Mouse (Mus musculus): ENCODE measurements around the gene Epha1. TPM values are rescaled to one million over a fixed set of nuclear protein-coding genes. Genes with fewer than 3 reads are reported as not detected.
A peak's percentile ranks its signal among the peaks of the same experiment; 100 is the strongest.

Gene Epha1
- polyA plus RNA-seq, 1 experiment from 2014 or later = 2.6 TPM

DNA sequence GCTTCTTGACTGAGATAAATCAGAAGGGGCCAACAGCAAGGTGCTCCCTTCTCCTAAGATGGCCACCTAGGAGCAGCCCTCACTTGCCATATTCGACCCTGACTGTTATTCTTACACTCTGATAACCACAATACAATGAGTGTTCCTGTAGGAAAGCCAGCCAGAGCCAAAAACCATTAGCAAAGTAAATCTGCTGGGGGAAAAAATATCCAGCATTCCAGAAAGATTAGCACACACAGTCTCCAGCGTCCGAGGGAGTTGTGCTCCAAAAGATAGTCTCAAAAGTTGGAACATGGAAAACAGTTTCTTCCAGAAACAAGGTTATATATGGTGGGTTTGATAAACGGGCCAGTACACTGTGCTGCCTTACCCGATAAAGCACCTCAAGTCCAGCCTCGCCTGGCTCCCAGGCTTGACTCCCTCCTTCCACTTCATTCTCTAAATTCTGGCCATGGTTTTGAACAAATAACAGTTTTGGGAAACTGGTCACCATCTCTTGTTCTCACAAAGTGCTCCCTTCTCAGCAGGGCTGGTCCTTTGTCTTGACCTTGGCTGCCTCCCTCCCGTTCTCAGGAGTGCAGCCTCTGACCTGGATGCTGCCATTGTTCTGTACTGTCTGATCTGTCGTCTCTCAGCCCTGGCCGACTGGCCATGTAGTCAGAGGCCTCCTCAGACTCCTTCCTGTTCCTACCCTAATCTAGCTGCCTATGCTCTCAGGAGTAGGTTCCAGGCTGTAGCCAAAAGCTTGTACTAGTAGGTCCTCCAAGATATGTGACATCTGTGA lies 13.5 kb downstream of the Epha1 start:
- Histone ChIP-seq H3K4me2 (no peak overlapping the region), H3K27ac (no peak overlapping the region), H3K9ac (no peak overlapping the region), H3K4me1 (peaks cover 17% of the 10 kb centered on the region), H3K27me3 (replicated peaks) (no peaks in the 10 kb centered on the region), H3K9me3 (replicated peaks) (no peaks in the 10 kb centered on the region), H3K36me3 (peaks cover 61% of the 10 kb centered on the region), H3K4me3 (no peak overlapping the region)
- no peak for ATAC-seq
- 65% methylated on average over 9 of the region's 9 CpGs for WGBS (ENCODE audit: insufficient replicate concordance)

DNA sequence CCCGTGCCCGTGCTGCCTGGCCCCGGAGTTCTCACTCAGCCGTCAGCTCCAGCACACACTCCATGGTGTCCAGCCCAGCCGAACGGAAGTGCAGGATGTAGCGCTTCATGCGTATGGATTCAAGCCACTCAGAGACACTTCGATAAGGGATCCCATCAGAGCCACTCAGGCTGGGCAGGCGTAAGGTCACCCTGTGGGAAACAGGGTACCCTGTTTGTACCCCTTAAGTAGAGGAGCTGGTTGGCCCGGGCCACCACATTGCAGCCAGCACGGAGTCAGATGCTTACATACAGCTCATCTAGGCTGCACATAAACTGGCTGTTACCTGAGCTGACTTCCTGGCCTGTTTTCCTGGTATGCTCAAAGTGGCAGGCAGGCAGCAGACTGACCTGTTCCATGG lies 14.2 kb downstream of the Epha1 start:
- Histone ChIP-seq H3K27ac (no peak overlapping the region), H3K4me2 (no peak overlapping the region), H3K36me3 (peaks cover 62% of the 10 kb centered on the region), H3K4me3 (no peak overlapping the region), H3K9ac (no peak overlapping the region), H3K9me3 (replicated peaks) (no peaks in the 10 kb centered on the region), H3K4me1 (peaks cover 24% of the 10 kb centered on the region), H3K27me3 (replicated peaks) (no peaks in the 10 kb centered on the region)
- 84% methylated on average over 12 of the region's 12 CpGs for WGBS (ENCODE audit: insufficient replicate concordance)
- ATAC-seq = no peak

DNA sequence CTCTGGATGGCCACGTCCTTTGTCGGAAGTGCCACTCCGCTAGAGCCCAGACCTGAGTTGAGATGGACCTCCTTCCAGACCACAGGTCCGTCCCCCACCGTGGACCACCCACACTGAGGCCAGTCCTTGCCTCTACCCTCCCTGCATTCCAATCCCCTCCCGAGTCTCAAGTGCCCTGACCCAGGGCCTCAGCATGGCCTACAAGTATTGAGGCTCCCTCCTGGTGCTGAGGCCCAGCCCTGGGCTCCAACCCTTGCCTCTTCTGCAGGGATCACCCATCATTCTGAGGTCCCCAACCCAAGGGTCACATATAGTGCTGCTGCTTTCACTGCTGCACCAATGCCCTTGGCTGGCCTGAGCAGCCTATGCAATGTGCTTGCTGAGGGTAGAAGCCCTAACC lies 15.2 kb downstream of the Epha1 start:
- no peaks in the 10 kb centered on the region for H3K9me3 ChIP-seq (replicated peaks)
- no peak for ATAC-seq
- peaks cover 32% of the 10 kb centered on the region for H3K4me1 ChIP-seq
- no peak overlapping the region for H3K9ac ChIP-seq
- H3K27me3 ChIP-seq (replicated peaks) = no peaks in the 10 kb centered on the region
- 80% methylated on average over 6 of the region's 6 CpGs for WGBS (ENCODE audit: insufficient replicate concordance)
- no peak overlapping the region for H3K4me2 ChIP-seq
- H3K4me3 ChIP-seq = no peak overlapping the region
- H3K27ac ChIP-seq = no peak overlapping the region
- peaks cover 62% of the 10 kb centered on the region for H3K36me3 ChIP-seq

DNA sequence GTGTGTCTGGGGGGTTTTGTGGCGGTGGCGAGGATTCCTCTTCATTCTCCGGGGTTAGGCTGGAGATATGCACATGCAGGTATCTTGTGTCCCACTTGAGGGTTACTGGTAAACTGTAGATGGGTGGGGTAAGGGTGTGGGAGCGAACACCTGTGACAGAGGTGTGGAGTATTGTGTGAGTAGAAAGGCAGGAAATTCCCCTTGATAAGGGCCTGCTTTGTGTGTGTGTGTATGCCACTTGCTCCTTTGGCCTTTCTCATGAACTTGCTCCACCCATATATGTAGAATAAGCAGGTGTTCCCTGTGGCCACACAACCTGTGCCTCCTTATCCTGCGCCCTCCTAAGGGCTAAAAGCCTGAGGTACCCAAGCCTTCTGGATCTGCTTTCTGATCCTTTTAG lies 16.2 kb downstream of the Epha1 start:
- Histone ChIP-seq H3K9ac (no peak overlapping the region), H3K9me3 (replicated peaks) (no peaks in the 10 kb centered on the region), H3K4me1 (peaks cover 34% of the 10 kb centered on the region), H3K4me2 (no peak overlapping the region), H3K4me3 (no peak overlapping the region), H3K27me3 (replicated peaks) (no peaks in the 10 kb centered on the region), H3K36me3 (peaks cover 68% of the 10 kb centered on the region), H3K27ac (no peak overlapping the region)
- 78% methylated on average over 5 of the region's 5 CpGs for WGBS (ENCODE audit: insufficient replicate concordance)
- ATAC-seq = no peak

DNA sequence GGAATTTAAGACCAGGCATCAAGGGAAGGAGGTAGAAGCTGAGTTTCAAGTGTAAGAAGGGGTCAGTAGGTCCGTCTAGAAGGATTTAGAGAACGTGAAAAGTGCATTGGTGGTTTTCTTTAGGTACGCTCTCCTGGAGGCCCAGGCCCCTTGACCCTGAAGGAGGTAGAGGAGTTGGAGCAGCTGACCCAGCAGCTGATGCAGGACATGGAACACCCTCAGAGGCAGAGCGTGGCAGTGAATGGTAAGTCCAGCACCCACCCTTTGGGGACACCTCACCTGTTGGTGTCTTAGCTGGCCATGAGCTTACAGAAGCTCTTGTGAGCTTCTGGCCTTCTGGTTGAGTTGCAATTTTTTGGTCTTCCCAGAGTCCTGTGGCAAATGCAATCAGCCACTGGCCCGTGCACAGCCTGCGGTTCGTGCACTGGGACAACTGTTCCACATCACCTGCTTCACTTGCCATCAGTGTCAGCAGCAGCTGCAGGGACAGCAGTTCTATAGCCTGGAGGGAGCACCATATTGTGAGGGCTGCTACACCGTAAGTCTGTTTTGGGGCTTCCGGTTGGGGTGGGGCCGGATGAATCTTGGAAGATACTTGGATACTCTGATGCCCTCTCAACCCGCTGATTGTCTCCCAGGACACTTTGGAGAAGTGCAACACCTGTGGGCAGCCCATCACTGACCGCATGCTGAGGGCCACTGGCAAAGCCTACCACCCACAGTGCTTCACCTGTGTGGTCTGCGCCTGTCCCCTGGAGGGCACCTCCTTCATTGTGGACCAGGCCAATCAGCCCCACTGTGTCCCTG lies 17.1 kb downstream of the Epha1 start:
- ATAC-seq = no peak
- Histone ChIP-seq H3K4me3 (no peak overlapping the region), H3K4me1 (peaks cover 43% of the 10 kb centered on the region), H3K27ac (no peak overlapping the region), H3K27me3 (replicated peaks) (no peaks in the 10 kb centered on the region), H3K36me3 (peaks cover 74% of the 10 kb centered on the region), H3K9ac (no peak overlapping the region), H3K4me2 (no peak overlapping the region), H3K9me3 (replicated peaks) (no peaks in the 10 kb centered on the region)
- 84% methylated on average over 13 of the region's 13 CpGs for WGBS (ENCODE audit: insufficient replicate concordance)

DNA sequence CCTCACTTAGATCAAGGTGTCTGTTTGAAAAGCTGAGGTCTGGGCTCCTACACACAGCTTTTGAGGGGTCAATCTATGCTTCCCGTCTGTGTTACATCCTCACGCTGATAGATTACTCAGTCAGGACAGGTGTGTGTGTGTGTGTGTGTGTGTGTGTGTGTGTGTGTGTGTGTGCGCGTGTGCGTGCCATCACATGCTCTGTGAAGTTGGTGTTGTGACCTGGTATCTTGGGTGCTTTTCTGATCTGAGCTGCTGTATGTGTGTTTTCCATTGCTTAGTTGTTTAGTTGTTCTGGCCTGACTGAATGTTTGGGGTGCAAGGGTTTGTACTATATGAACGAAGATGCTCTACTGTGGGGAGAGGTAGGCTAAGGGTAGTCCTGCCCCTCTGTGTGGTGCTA lies 17.7 kb downstream of the Epha1 start:
- H3K9ac ChIP-seq = no peak overlapping the region
- H3K9me3 ChIP-seq (replicated peaks) = no peaks in the 10 kb centered on the region
- no peaks in the 10 kb centered on the region for H3K27me3 ChIP-seq (replicated peaks)
- H3K36me3 ChIP-seq = peaks cover 71% of the 10 kb centered on the region
- peaks cover 50% of the 10 kb centered on the region for H3K4me1 ChIP-seq
- no peak for ATAC-seq
- H3K4me2 ChIP-seq = 0 out of 2 replicates have a peak overlapping the region, but pooled peaks have one; percentile 95
- H3K27ac ChIP-seq = no peak overlapping the region
- no peak overlapping the region for H3K4me3 ChIP-seq
- 79% methylated on average over 6 of the region's 6 CpGs for WGBS (ENCODE audit: insufficient replicate concordance)

DNA sequence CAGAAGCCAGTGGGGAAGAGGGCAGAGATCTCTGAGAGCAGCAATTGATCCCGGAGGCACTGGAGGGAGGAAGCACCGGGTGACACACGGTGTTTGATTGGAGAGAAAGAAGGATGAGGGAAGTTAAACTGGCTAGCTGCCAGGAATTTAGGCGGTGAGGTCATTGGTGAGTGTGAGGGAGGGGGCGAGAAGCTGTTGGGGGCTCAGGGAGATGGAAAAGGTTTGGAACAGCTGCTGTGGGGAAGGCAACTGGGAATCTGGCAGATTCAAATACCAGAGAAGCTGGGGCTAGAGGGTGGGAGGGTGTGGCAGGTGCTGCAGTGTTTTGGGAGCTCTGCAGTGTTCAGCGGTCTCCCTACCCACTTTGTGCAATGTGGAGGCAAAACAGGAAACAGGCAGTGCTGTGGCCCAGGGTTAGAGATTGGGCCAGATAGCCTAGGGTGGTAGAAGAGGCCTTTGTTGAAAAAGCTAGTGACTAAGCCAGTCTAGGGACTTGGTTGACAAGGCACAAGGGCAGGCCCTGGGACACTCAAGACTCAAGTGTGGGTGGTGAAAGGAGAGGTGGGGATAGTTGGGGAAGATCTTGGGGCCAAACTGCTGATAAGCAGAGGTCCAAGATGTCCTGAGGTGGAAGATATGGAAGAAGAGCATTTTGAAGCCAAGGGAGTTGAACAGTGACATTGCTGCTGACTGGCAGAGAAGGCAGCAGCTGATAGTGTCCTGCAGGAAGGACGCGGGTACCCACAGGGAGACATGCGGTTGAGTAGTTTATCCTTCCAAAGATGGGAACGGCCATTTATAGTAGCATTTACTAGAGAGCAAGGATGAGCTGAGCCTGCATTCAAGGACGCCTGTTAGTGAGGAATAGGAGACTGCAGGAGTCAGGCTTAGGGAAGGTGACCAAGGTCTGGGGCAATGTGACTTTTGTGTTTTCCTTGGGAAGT lies 18.7 kb downstream of the Epha1 start:
- 0 out of 2 replicates have a peak overlapping the region, but pooled peaks have one; percentile 12 for H3K9ac ChIP-seq
- H3K9me3 ChIP-seq (replicated peaks) = no peaks in the 10 kb centered on the region
- peak overlapping the region; percentile 21 for H3K4me3 ChIP-seq
- ATAC-seq = no peak
- H3K36me3 ChIP-seq = peaks cover 60% of the 10 kb centered on the region
- H3K27me3 ChIP-seq (replicated peaks) = no peaks in the 10 kb centered on the region
- H3K4me1 ChIP-seq = peaks cover 58% of the 10 kb centered on the region
- peak overlapping the region; percentile 95 for H3K4me2 ChIP-seq
- 16% methylated on average over 11 of the region's 11 CpGs for WGBS (ENCODE audit: insufficient replicate concordance)
- peak overlapping the region; percentile 63; the same call in 1 of the 2 replicates for H3K27ac ChIP-seq

DNA sequence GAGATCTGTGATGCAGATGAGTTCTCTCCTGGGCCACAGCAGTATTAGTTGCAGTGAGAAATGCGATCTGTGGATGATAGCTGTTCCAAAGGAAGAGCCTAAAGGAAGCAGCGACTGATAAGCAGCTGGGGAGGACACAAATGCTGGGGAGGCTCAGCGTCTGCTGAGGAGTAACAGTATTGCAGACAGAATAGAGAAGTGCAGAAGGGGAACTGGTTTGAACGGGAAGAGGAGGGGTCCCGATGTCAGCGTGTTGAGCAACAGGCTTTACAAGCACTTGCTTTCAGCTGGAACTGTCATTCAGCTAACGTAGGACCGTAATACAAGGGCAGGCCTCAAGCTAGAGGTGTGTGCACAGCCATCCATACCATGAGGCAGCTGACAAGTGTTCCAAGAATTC lies 19.9 kb downstream of the Epha1 start:
- peak overlapping the region; percentile 95 for H3K4me2 ChIP-seq
- ATAC-seq = no peak
- H3K27me3 ChIP-seq (replicated peaks) = no peaks in the 10 kb centered on the region
- H3K36me3 ChIP-seq = peaks cover 49% of the 10 kb centered on the region
- peak overlapping the region; percentile 74; the same call in 1 of the 2 replicates for H3K4me3 ChIP-seq
- H3K9ac ChIP-seq = no peak overlapping the region
- WGBS (ENCODE audit: insufficient replicate concordance) = 16% methylated on average over 8 of the region's 8 CpGs
- peaks cover 67% of the 10 kb centered on the region for H3K4me1 ChIP-seq
- peak overlapping the region; percentile 63 for H3K27ac ChIP-seq
- H3K9me3 ChIP-seq (replicated peaks) = no peaks in the 10 kb centered on the region

DNA sequence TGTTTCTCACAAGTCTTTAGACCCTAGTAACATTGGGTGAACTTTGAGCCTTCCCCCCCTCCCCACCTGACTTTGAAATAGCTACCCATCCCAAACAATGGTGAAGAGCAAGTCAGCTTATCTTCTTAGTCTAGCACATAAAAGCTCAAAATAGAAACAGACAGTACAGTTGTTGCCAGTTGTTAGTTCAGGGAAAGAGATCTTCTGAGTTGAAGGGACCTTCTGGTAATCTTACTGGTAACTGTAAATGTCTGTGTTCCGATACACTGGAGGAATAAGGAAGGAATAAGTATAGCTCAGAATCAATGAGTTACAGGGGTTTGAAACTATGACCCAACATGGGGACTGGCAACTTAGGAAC lies 20.6 kb downstream of the Epha1 start:
- peak overlapping the region; percentile 63 for H3K27ac ChIP-seq
- H3K4me2 ChIP-seq = peak overlapping the region; percentile 95
- H3K36me3 ChIP-seq = peaks cover 42% of the 10 kb centered on the region
- peak overlapping the region; percentile 76; the same call in 1 of the 2 replicates for H3K9ac ChIP-seq
- H3K9me3 ChIP-seq (replicated peaks) = no peaks in the 10 kb centered on the region
- no peak for ATAC-seq
- no peaks in the 10 kb centered on the region for H3K27me3 ChIP-seq (replicated peaks)
- peak overlapping the region; percentile 74 for H3K4me3 ChIP-seq
- H3K4me1 ChIP-seq = peaks cover 67% of the 10 kb centered on the region
- WGBS (ENCODE audit: insufficient replicate concordance) = 34% methylated on average over 1 of the region's 1 CpGs

DNA sequence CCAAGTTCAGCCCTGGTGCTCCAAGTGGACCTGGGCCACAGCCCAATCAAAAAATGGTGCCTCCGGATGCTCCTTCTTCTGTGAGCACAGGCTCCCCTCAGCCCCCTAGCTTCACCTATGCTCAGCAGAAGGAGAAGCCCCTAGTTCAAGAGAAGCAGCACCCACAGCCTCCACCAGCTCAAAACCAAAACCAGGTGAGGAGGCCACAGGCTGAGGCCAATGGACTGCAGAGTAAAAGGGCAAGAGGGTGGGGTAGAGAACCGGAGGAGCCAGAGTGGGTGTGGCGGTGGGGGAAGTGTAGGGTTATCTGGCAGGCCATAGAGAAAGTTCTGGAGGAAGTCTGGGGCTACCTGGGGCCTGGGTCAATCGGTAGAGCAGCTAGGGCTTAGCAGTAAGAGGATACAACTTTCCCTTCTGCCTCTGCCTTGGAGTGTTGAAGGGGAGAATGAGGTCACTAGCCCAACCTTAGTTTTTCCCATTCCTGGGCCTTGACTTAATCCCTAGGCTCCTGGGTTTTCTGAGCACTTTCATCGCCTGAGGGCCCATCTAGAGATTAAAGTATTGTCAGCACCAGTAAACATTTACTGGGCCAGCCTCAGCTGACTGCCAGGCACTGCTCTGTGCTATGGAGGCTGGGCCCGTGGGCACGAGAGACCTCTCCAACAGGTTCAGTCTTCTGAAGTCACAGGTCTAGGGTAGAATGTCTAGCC lies 21.1 kb downstream of the Epha1 start:
- H3K4me1 ChIP-seq = peaks cover 67% of the 10 kb centered on the region
- H3K4me3 ChIP-seq = peak overlapping the region; percentile 74
- no peaks in the 10 kb centered on the region for H3K9me3 ChIP-seq (replicated peaks)
- H3K9ac ChIP-seq = peak overlapping the region; percentile 76
- 35% methylated on average over 7 of the region's 7 CpGs for WGBS (ENCODE audit: insufficient replicate concordance)
- peak overlapping the region; percentile 95 for H3K4me2 ChIP-seq
- no peak for ATAC-seq
- no peaks in the 10 kb centered on the region for H3K27me3 ChIP-seq (replicated peaks)
- H3K36me3 ChIP-seq = peaks cover 36% of the 10 kb centered on the region
- peak overlapping the region; percentile 63 for H3K27ac ChIP-seq

Data from liver, embryonic 12.5 days (tissue).